Mouse (Mus musculus) heart, embryonic 13.5 days (tissue): ENCODE data around the gene Cbll1. TPM values are rescaled to one million over a fixed set of nuclear protein-coding genes. Genes with fewer than 3 reads are reported as not detected.

Experiments
- ATAC-seq: fragments of 200-750 bp; cut with Nextera tagmentation; 2 replicates; pipeline ENCODE4 v1.8.0; 2017; ENCODE audit warnings: moderate TSS enrichment; ENCODE audit not compliant: insufficient number of reproducible peaks, low FRiP score, low TSS enrichment; ENCODE audit errors: extremely low read depth
- H3K27ac ChIP-seq: fragments of 300-500 bp; sonication (generic); replicated peaks from 2 replicates; pipeline ENCODE4 v1.5.1; 2015; ENCODE audit warnings: moderate library complexity, mild to moderate bottlenecking, inconsistent platforms
- H3K27me3 ChIP-seq: fragments of 300-500 bp; sonication (generic); replicated peaks from 2 replicates; pipeline ENCODE4 v1.6.1; 2015; ENCODE audit warnings: mild to moderate bottlenecking, inconsistent platforms
- H3K36me3 ChIP-seq: fragments of 300-500 bp; sonication (generic); 2 replicates; pipeline ENCODE4 v1.6.1; 2015; ENCODE audit warnings: mild to moderate bottlenecking, inconsistent platforms
- H3K4me1 ChIP-seq: fragments of 300-500 bp; sonication (generic); 2 replicates; pipeline ENCODE4 v1.6.1; 2015; ENCODE audit warnings: inconsistent platforms
- H3K4me2 ChIP-seq: fragments of 300-500 bp; sonication (generic); 2 replicates; pipeline ENCODE4 v1.6.1; 2015; ENCODE audit warnings: inconsistent platforms, mild to moderate bottlenecking, moderate library complexity
- H3K4me3 ChIP-seq: fragments of 300-500 bp; sonication (generic); 2 replicates; pipeline ENCODE4 v1.5.1; 2015; ENCODE audit warnings: moderate library complexity, mild to moderate bottlenecking, inconsistent platforms
- H3K9ac ChIP-seq: fragments of 300-500 bp; sonication (generic); 2 replicates; pipeline ENCODE4 v1.6.1; 2015; ENCODE audit warnings: inconsistent platforms, mild to moderate bottlenecking, moderate library complexity
- H3K9me3 ChIP-seq: fragments of 300-500 bp; sonication (generic); 2 replicates; pipeline ENCODE4 v1.6.1; 2016; ENCODE audit warnings: inconsistent platforms
- WGBS: fragments of 180-500 bp; shearing (Covaris S2); methylation state at CpG from one replicate; pipeline ENCODE4 v1.1.7; 2015; ENCODE audit warnings: mixed read lengths; 5-methylcytosine and 5-hydroxymethylcytosine counted together
- polyA plus RNA-seq: library from polyadenylated mRNA; unstranded; fragments of >200 nt; fragmentation: Nextera tagmentation; extraction: Ambion mirVana; gene quantifications from 2 replicates; pipeline ENCODE4 v1.2.1, GENCODE M21; 2015

Gene Cbll1
- polyA plus RNA-seq, 1 experiment from 2014 or later, result 8.4 TPM

DNA sequence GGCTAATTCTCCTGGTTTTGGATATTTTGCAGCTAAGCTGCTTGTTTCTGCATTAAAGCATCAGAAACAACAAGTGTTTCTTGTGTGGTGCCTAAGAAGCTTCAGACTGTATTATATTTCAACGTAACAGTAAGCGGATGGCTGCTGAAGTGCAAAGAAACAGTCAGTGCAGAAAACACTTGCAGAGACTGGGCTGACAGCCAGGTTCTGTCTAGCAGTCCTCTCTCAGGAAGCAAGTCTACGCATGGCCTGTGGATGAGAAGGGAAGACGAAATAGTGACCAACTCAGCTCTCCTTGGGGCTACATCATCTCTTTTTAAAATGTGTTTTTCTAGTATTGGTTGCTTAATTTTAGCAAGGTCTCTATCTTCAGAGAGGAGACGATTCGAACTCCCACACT, 20.7 kb upstream of the Cbll1 start:
- peak overlapping the region; percentile 44 for H3K27ac ChIP-seq
- WGBS, result 26% methylated on average over 6 of the region's 6 CpGs
- H3K9me3 ChIP-seq, result peaks cover 5% of the 10 kb centered on the region
- no peak overlapping the region for H3K4me3 ChIP-seq
- H3K27me3 ChIP-seq, result no peaks in the 10 kb centered on the region
- no peak for ATAC-seq
- no peak overlapping the region for H3K9ac ChIP-seq
- H3K4me1 ChIP-seq, result peaks cover 23% of the 10 kb centered on the region
- peak overlapping the region; percentile 31; the same call in 1 of the 2 replicates for H3K4me2 ChIP-seq
- H3K36me3 ChIP-seq, result peaks cover 2% of the 10 kb centered on the region; the same call in 1 of the 2 replicates

DNA sequence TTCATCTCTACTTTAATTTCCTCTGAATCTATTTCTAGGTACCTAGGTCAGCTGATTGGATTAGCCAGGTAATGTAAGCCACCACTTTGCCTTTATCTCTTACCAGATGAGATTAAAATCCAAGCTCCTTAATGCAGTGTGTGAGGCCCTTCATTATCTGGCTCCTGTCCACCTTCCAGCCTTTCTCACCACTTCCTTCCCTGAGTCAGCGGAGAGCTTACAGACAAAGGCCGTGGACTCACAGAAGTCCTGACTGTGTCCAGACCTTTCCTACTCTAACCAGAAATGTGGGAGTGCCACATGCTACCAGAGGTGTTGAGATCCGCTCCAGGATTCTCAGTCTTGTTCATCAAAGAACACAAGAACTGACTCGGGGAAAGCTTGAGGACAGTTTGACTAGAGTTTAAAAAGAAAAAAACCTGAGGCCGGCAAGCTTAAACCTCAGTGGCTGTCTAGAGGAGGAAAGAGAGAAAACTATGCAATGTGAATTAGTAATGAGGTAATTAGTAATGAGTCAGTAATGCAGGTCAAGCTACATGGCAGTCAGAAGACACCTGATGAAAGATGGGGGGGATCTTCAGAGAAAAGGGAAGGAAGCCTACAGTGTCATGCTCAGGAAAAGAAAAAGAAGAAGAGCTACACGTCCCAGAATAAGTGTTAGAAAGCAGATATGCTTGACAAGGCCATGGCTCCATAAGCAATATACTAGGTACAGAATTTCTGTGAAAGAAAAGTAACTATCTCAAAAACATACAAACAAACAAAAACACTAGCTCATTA, 14.5 kb upstream of the Cbll1 start:
- 0 out of 2 replicates have a peak overlapping the region, but pooled peaks have one; percentile 3 for H3K27ac ChIP-seq
- H3K4me1 ChIP-seq, result peaks cover 10% of the 10 kb centered on the region
- H3K9ac ChIP-seq, result no peak overlapping the region
- H3K4me3 ChIP-seq, result no peak overlapping the region
- ATAC-seq, result no peak
- H3K36me3 ChIP-seq, result no peaks in the 10 kb centered on the region
- no peak overlapping the region for H3K4me2 ChIP-seq
- WGBS, result 45% methylated on average over 6 of the region's 6 CpGs
- H3K9me3 ChIP-seq, result no peaks in the 10 kb centered on the region
- no peaks in the 10 kb centered on the region for H3K27me3 ChIP-seq

DNA sequence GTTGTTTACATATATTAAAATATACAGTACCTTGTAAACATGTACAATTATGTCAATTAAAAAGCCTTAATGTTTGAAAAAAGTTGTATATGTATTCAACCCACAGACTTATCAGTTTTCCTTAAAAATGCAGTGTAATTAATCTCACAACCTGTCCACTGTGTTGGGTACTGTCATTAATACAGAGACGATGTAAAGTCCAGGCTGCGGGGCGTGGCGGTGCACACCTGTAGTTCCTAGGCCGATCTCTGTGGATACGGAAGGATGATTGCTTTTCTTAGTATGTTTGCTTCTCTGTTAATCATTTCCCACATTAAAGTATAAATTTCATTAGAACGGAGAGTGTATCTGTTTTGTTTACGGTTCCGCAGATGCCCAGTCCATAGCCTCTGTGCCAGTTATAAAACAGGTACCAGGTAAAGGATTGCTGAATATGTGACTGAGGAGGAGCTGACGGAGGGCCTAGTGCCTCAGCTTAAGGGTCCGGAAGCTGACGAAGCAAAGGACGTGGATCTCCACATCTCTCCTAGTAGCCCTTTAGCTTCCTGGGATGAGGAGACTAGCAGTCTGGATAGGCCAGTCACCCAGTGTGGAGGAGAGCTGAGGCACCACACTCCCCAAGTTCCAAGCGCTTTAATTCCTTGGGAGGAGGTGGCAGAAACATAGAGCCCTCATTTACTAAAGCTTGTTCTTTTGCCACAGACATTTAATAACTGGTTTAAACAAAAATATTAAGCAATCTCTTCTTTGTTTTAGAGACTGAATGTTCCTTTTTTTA, 13.4 kb upstream of the Cbll1 start:
- H3K4me2 ChIP-seq, result no peak overlapping the region
- WGBS, result 84% methylated on average over 14 of the region's 14 CpGs
- H3K36me3 ChIP-seq, result no peaks in the 10 kb centered on the region
- no peaks in the 10 kb centered on the region for H3K9me3 ChIP-seq
- ATAC-seq, result no peak
- no peak overlapping the region for H3K4me3 ChIP-seq
- H3K9ac ChIP-seq, result no peak overlapping the region
- no peak overlapping the region for H3K27ac ChIP-seq
- H3K27me3 ChIP-seq, result no peaks in the 10 kb centered on the region
- peaks cover 10% of the 10 kb centered on the region for H3K4me1 ChIP-seq

DNA sequence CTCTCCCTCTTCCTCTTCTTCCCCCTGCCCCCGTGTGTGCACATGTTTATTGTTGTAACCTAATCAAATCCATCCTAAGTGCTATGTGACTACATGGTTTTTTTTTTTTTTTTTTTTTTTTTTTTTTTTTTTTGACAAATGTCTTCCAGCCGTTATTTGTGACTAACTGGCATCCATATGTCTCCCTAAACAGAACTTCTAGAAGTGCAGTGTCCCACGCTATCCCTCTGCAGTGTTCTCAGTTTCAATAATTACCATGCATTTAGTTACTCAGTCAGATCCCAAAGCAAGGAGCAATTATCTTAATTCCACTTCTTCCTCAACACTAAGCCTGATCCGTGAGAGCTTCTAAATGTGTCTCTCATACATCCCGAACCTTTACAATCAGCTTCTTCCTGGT, 11.8 kb upstream of the Cbll1 start:
- 35% methylated on average over 4 of the region's 5 CpGs for WGBS
- Histone ChIP-seq H3K36me3 (no peaks in the 10 kb centered on the region), H3K27me3 (no peaks in the 10 kb centered on the region), H3K4me2 (no peak overlapping the region), H3K4me3 (no peak overlapping the region), H3K9me3 (no peaks in the 10 kb centered on the region), H3K9ac (no peak overlapping the region), H3K27ac (no peak overlapping the region), H3K4me1 (peaks cover 10% of the 10 kb centered on the region)
- ATAC-seq, result no peak

DNA sequence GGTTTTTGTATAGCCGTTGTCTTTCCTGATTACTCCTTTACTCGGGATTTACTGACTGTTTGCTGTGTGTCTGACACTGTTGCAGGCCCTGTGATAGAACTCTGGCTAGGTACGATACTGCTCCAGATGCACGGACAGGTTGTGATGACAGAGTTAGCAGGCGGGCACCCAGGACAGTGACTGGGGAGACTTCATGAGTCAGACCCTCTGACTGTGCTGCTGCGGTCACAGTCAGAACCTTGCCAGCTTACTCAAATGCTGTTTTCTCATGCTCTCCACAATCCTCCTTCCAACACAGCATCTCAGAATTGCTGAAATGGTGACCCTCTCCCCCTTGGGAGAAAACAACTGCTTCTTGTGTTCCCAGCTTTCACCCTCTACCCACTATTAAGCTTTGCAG, 9.1 kb upstream of the Cbll1 start:
- no peak for ATAC-seq
- 69% methylated on average over 6 of the region's 6 CpGs for WGBS

DNA sequence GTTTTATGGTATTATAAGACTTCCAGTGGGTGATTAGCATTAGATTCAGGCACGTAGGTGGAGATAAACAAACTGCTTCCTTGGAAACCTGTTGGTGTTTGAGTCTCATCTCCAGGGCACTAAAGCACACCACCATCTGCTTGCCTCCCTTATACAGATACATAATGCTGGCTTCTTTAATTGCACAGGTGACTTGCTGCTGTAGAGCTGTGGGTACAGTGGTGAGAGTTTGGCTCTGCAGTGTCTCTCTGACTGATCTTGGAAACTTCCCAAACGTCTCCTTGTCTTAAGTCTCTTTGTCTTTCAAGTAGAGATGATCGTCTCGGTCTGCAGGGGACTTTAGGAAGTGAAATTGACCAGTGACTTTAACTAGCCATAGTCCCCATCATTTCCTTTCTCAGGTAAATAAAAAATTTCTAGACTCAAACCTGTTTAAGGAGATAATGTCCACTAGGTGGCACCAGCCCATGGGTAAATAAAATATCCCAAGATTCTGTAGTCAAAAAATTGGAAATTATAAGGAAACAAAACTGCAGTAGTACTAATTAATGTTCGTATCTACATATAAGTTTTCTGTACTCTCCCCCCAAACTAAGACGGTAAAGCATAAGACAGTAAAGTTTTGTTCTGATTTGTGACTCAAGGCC, 8.4 kb upstream of the Cbll1 start:
- WGBS, result 31% methylated on average over 6 of the region's 6 CpGs
- Histone ChIP-seq H3K36me3 (no peaks in the 10 kb centered on the region), H3K4me3 (no peak overlapping the region), H3K4me2 (no peak overlapping the region), H3K27ac (no peak overlapping the region), H3K27me3 (0 out of 2 replicates have a peak, but pooled peaks cover 4% of the 10 kb centered on the region), H3K9ac (no peak overlapping the region), H3K9me3 (no peaks in the 10 kb centered on the region), H3K4me1 (peaks cover 3% of the 10 kb centered on the region)
- ATAC-seq, result no peak

More for the DNA sequence above, 9.1 kb upstream of the Cbll1 start:
- Histone ChIP-seq H3K4me2 (no peak overlapping the region), H3K9me3 (no peaks in the 10 kb centered on the region), H3K27ac (no peak overlapping the region), H3K27me3 (0 out of 2 replicates have a peak, but pooled peaks cover 4% of the 10 kb centered on the region), H3K36me3 (no peaks in the 10 kb centered on the region), H3K4me3 (no peak overlapping the region), H3K9ac (no peak overlapping the region), H3K4me1 (peaks cover 3% of the 10 kb centered on the region)

DNA sequence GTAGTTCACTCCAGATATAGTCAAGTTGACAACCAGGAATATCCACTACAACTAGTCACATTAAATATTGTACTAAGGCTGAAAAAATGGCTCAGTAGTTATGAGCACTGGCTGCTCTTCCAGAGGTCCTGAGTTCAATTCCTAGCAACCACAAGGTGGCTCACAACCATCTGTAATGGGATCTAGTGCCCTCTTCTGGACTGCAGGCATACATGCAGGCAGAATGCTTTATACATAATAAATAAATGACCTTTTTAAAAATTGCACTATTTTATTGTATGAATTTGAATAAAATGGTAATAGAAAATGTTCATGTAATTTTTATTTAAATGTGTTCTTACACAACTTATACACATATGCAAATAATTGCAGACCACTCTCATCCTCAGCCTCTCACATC, 3.8 kb upstream of the Cbll1 start:
- ATAC-seq, result no peak

DNA sequence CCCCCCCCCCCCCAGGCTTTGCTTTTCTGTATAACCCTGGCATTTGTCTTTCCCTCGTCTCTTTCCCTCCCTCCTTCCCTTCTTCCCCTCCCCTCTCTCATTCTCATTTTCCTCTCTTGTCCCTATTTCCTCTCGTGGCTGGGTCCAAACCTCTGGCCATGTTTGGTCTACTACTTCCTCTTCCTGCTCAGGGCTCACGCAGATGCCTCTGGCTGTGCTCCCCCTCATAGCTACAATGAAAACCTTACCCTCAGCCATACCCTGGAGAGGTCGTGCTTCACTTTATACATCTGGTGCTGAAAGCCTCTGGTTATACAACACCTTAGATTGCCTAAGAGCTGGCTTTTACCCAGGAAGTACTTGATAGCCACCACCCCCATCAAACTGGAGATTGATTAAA, 1.9 kb upstream of the Cbll1 start:
- Histone ChIP-seq H3K9me3 (no peaks in the 10 kb centered on the region), H3K9ac (no peak overlapping the region), H3K4me2 (no peak overlapping the region), H3K27ac (no peak overlapping the region), H3K27me3 (0 out of 2 replicates have a peak, but pooled peaks cover 4% of the 10 kb centered on the region), H3K36me3 (no peaks in the 10 kb centered on the region), H3K4me3 (no peak overlapping the region), H3K4me1 (peaks cover 16% of the 10 kb centered on the region)
- 33% methylated on average over 4 of the region's 4 CpGs for WGBS
- ATAC-seq, result no peak

More for the DNA sequence above, 3.8 kb upstream of the Cbll1 start:
- no peak overlapping the region for H3K4me2 ChIP-seq
- no peaks in the 10 kb centered on the region for H3K36me3 ChIP-seq
- H3K27ac ChIP-seq, result no peak overlapping the region
- peaks cover 11% of the 10 kb centered on the region for H3K4me1 ChIP-seq
- H3K9me3 ChIP-seq, result no peaks in the 10 kb centered on the region
- H3K9ac ChIP-seq, result no peak overlapping the region
- H3K27me3 ChIP-seq, result 0 out of 2 replicates have a peak, but pooled peaks cover 4% of the 10 kb centered on the region
- no peak overlapping the region for H3K4me3 ChIP-seq

DNA sequence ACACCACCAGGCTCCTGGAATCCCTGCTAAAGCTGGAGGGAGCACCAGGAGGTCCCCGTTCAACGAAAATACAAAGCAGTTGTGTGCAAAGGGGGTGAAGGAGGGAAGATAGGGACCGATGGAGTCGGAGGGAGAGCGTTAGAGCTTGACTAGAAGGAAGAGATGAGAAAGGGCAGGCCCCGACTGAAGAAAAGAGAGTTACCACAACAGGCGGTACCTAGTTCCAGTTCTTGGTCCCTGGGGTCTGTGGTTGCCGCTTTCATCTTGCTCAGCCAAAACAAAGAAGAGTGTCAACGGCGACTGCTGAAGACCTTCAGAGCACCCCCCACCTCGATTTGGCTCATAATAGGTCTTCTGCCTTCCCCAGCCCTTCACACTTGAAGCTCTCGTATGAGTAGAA, 780 bp upstream of the Cbll1 start:
- Histone ChIP-seq H3K4me1 (peaks cover 16% of the 10 kb centered on the region), H3K27me3 (0 out of 2 replicates have a peak, but pooled peaks cover 4% of the 10 kb centered on the region), H3K4me2 (peak overlapping the region; percentile 81), H3K4me3 (peak overlapping the region; percentile 87), H3K9ac (peak overlapping the region; percentile 93), H3K36me3 (no peaks in the 10 kb centered on the region), H3K9me3 (no peaks in the 10 kb centered on the region), H3K27ac (peak overlapping the region; percentile 87)
- 4% methylated on average over 12 of the region's 12 CpGs for WGBS
- ATAC-seq, result no peak

DNA sequence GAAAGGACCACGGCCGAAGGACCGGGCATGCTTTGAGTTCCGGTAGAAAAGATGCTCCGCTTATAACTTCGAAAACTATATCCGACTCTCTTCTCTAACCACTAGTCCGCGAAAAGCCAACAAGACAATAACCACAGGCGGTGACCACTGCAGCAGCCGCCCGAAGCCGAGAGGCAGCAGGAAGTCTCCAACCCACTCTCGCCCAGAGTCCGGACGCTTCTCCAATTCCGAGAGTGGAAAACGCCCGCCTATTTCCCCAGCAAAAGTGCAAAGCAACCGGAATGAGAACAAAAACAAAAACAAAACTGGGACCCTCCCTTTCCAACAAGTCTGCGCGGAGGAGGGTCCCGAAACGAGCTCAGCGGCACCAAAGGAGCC, 491 bp downstream of the Cbll1 start:
- Histone ChIP-seq H3K27ac (peak overlapping the region; percentile 87), H3K36me3 (peaks cover 6% of the 10 kb centered on the region), H3K4me3 (peak overlapping the region; percentile 87), H3K4me2 (peak overlapping the region; percentile 81), H3K9me3 (no peaks in the 10 kb centered on the region), H3K27me3 (no peaks in the 10 kb centered on the region), H3K4me1 (peaks cover 16% of the 10 kb centered on the region), H3K9ac (peak overlapping the region; percentile 93)
- under 1% methylated on average over 25 of the region's 25 CpGs for WGBS
- no peak for ATAC-seq

DNA sequence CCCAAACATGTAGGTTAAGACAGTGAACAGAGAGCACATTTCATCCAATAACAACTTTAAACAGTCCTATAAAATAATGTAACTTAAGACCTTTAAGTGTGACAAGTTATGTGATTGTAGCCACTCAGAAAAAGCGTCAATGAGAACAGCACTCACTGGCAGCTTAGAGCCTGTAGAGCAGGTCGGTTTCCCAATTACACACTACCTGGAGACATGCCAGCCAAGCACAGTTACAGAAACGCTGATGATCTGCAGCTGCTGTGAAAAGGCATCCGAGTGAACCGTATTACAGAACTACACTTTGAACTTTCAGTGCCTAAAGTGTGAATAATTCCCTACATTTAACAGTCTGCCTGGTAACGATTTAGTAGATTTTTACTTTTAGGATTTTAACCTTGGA, 13.0 kb downstream of the Cbll1 start:
- no peaks in the 10 kb centered on the region for H3K9me3 ChIP-seq
- H3K9ac ChIP-seq, result no peak overlapping the region
- H3K27me3 ChIP-seq, result no peaks in the 10 kb centered on the region
- H3K4me1 ChIP-seq, result no peaks in the 10 kb centered on the region
- peaks cover 61% of the 10 kb centered on the region for H3K36me3 ChIP-seq
- no peak overlapping the region for H3K4me2 ChIP-seq
- no peak overlapping the region for H3K27ac ChIP-seq
- ATAC-seq, result no peak
- WGBS, result 64% methylated on average over 6 of the region's 6 CpGs
- H3K4me3 ChIP-seq, result no peak overlapping the region
